ENCODE assay signal across 1 mouse cellular context in the genomic region with DNA sequence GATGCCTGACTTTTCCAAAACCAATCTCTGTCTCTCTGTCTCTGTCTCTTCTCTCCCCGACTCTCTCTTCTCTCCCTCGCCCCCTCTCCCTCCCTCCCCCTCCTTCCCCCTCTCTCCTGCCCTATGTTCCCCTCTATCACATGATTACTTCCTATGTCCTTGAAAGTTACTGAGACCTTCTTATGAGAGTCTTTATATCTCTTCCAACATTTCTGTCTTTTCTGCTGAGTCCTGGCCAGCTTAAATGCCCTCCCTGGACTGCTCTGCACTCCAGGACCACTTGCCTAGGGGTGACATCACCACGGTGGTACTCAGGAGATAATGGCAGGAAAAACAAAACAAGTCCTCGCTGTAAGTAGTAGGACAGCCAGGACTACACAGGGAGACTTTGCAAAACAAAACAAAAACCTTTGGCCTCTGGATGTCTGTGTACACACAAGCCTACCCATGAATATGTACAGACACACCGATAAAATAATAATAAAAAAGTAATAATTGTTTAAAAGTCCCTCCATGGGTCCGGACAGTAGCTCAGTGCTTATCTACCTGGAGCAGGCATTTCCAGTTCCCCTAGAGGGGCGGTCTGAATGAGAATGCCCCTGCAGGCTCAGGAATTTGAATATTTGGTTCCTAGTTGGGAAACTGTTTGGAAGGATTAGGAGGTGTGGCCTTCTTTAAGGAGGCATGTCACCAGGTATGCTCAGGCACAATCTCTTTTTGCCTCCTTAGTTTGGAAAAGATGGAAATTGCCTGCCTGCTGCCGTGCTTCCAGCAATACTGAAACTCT.
TF ChIP-seq lines count a peak whose summit lies in the region.

No protein-coding gene starts in this region.

TF ChIP-seq in MEL, 35 proteins besides CTCF, POLR2A, EP300 and RAD21 (continued from another document):
- TF ChIP-seq CHD1 (IDR thresholded peaks at IDR 0.05; ENCODE audit: low read depth, low read length): no peak
